Comparison of ENCODE assay signal across 8 mouse cellular contexts in the genomic region with DNA sequence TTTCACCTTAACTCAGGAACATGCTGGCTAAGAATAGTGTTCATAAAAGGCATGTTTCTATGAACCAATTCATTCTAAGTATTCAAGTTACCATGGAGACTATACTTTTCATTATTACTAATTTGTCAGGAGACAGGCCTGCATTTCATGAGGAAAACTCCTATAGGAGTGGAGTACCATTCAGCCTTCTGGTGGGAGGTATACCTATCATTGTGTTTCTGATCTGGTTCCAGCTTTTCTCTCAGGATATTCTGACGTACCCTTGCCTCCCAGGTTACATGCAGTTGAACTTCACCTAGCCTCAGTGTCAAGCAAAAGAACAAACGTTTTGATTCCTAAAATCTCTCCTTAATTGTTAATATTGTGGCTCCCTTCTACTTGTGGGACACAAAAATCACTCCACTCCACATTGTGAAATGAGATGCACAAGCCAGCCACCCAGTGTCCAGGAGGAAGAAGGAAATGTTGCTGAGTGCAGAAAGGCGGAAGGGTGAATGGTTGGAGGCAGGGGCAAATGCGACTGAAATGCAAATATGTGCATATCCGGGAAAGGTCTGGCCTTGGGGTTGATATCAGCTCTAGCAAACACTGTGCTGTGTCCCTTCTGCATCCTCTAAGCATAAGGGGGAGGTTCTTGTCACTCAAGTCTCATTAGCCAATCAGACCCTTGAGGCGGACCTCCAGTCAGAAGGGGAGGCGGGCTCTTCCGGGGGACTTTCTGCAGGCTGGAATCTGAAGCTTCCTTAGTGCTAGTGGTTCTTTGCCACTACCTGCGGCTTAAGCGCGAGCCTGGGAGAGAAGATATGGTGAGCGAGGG. TPM values are rescaled to one million over a fixed set of nuclear protein-coding genes. Genes with fewer than 3 reads are reported as not detected.
A peak's percentile ranks its signal among the peaks of the same experiment; 100 is the strongest.
DNase-seq lines count a peak whose midpoint lies in the region; ATAC-seq and TF ChIP-seq lines count a peak whose summit lies in the region.

A gene (plus strand): TSS at position 695 of the 817 bp plus-strand sequence.

- peak within 1 kb of the TSS; percentile 78 for H3K9ac ChIP-seq in forebrain, postnatal 0 days
- H3K9ac ChIP-seq in lung, embryonic 15.5 days: peak within 1 kb of the TSS; percentile 79

- peak; percentile 90 for DNase-seq in MN1 (ENCODE audit: low spot score)
- peak; percentile 81 to 89 for DNase-seq in cerebellum, adult 18-20 months
- peak; percentile 93 for DNase-seq in forebrain, postnatal 0 days
- DNase-seq in heart, postnatal 4 days: peak; percentile 81
- DNase-seq in layer of hippocampus, adult 9-10 months (ENCODE audit: low spot score): peak; percentile 86
- peak; percentile 56 to 67 for DNase-seq in thymus, adult 18-20 months

- ATAC-seq in forebrain, postnatal 0 days: peak; percentile 100
- peak; percentile 100 for ATAC-seq in lung, embryonic 15.5 days (ENCODE audit: borderline replicate concordance, extremely low read depth, low FRiP score, low TSS enrichment)

- peak within 1 kb of the TSS; percentile 63 for H3K4me3 ChIP-seq in forebrain, postnatal 0 days (ENCODE audit: low read depth, low read length)
- H3K4me3 ChIP-seq in lung, embryonic 15.5 days: peak within 1 kb of the TSS; percentile 70
- peak within 1 kb of the TSS; percentile 69 for H3K4me3 ChIP-seq in olfactory bulb, adult 2 months (ENCODE audit: insufficient read depth, low read depth, low read length)

- H3K27ac ChIP-seq in forebrain, postnatal 0 days (ENCODE audit: low read depth, low read length): peak within 1 kb of the TSS; percentile 93
- H3K27ac ChIP-seq in lung, embryonic 15.5 days: peak within 1 kb of the TSS; percentile 63
- H3K27ac ChIP-seq in olfactory bulb, adult 2 months (ENCODE audit: insufficient read depth, low read depth, low read length): peak within 1 kb of the TSS; percentile 36

- H3K9me3 ChIP-seq in forebrain, postnatal 0 days (ENCODE audit: low read length): peaks cover 2% of the 10 kb centered on the region; the same call in 1 of the 2 replicates
- H3K9me3 ChIP-seq in lung, embryonic 15.5 days: no peaks in the 10 kb centered on the region

- 0 out of 2 replicates have a peak, but pooled peaks cover 4% of the 10 kb centered on the region for H3K36me3 ChIP-seq in forebrain, postnatal 0 days (ENCODE audit: insufficient read depth)
- 0 out of 2 replicates have a peak, but pooled peaks cover 3% of the 10 kb centered on the region for H3K36me3 ChIP-seq in lung, embryonic 15.5 days

- H3K4me2 ChIP-seq in forebrain, postnatal 0 days (ENCODE audit: low read depth): peak within 1 kb of the TSS; percentile 58
- peak within 1 kb of the TSS; percentile 77 for H3K4me2 ChIP-seq in lung, embryonic 15.5 days

- TF ChIP-seq POLR2A in olfactory bulb, adult 2 months (IDR thresholded peaks at IDR 0.05; ENCODE audit: insufficient read depth, low read depth, low read length): peak; percentile 39

- no peaks in the 10 kb centered on the region for H3K27me3 ChIP-seq in forebrain, postnatal 0 days (ENCODE audit: insufficient read depth, low read length)
- H3K27me3 ChIP-seq in lung, embryonic 15.5 days: no peaks in the 10 kb centered on the region

- WGBS in forebrain, postnatal 0 days: 7% methylated on average over 12 of the region's 12 CpGs
- 5% methylated on average over 12 of the region's 12 CpGs for WGBS in lung, embryonic 15.5 days
- WGBS in olfactory bulb, adult 2 months: 5% methylated on average over 12 of the region's 12 CpGs

- no peak for TF ChIP-seq CTCF in forebrain, postnatal 0 days (IDR thresholded peaks at IDR 0.05; ENCODE audit: low read depth)
- TF ChIP-seq CTCF in olfactory bulb, adult 2 months (IDR thresholded peaks at IDR 0.05; ENCODE audit: insufficient read depth, low read depth, low read length): no peak

- H3K4me1 ChIP-seq in forebrain, postnatal 0 days (ENCODE audit: insufficient read depth): peaks cover 3% of the 10 kb centered on the region; the same call in 1 of the 2 replicates
- H3K4me1 ChIP-seq in lung, embryonic 15.5 days: peaks cover 10% of the 10 kb centered on the region; the same call in 1 of the 2 replicates
- no peaks in the 10 kb centered on the region for H3K4me1 ChIP-seq in olfactory bulb, adult 2 months (ENCODE audit: control insufficient read depth, insufficient read depth, low read length)

RNA-seq across cellular contexts. Expression of the gene that starts here (rescaled TPM):
- 15.7 TPM in 2 replicates for total RNA-seq in forebrain, postnatal 0 days (2014; rRNA removed)
- polyA plus RNA-seq in forebrain, postnatal 0 days (2015; fragmentation: Nextera tagmentation; extraction: Ambion mirVana): 4.6 and 8.4 TPM in 2 replicates
- 1 to 10 TPM; 2.8 to 3.4 TPM for total RNA-seq in heart, postnatal 4 days (2021)
- polyA plus RNA-seq in lung, embryonic 15.5 days (2015; fragmentation: Nextera tagmentation; extraction: Ambion mirVana): 4.6 and 6.6 TPM in 2 replicates
- not detected in 2 replicates for polyA plus RNA-seq in olfactory bulb, adult 2 months (2012; ENCODE audit: insufficient read depth, insufficient read length, low replicate concordance, missing spikeins)

Comparison
In these comparisons a context has a peak if more than half of its experiments do, and no peak if none do; other contexts are left out.
1. Peak in every context shown above with its lines: DNase-seq, ATAC-seq, H3K4me3 ChIP-seq and H3K27ac ChIP-seq.
2. H3K27ac ChIP-seq: peak in every context shown above with its lines; median percentile 93 in forebrain, postnatal 0 days; 63 in lung, embryonic 15.5 days; 36 in olfactory bulb, adult 2 months.